Mouse (Mus musculus) midbrain, embryonic 14.5 days (tissue): Measurements from ENCODE around the gene Oscp1. TPM values are rescaled to one million over a fixed set of nuclear protein-coding genes. Genes with fewer than 3 reads are reported as not detected.

Source experiments
- ATAC-seq: fragments of 200-750 bp; cut with Nextera tagmentation; 2 replicates; pipeline ENCODE4 v1.8.0; 2017; ENCODE audit warnings: moderate number of reproducible peaks, moderate library complexity; ENCODE audit not compliant: low FRiP score, low TSS enrichment
- DNase-seq: peaks from one replicate; pipeline ENCODE4 v3.0.0-alpha.2; 2015
- H3K27ac ChIP-seq: fragments of 300-500 bp; sonication (generic); replicated peaks from 2 replicates; pipeline ENCODE4 v1.5.1; 2014; ENCODE audit warnings: mild to moderate bottlenecking, low read depth, low read length, moderate library complexity
- H3K27me3 ChIP-seq: fragments of 300-500 bp; sonication (generic); 2 replicates; pipeline ENCODE4 v1.6.1; 2014; ENCODE audit warnings: low read length, control low read depth, mixed read lengths; ENCODE audit not compliant: control insufficient read depth, insufficient read depth
- H3K36me3 ChIP-seq: fragments of 300-500 bp; sonication (generic); 2 replicates; pipeline ENCODE4 v1.6.1; 2014; ENCODE audit warnings: low read length, control low read depth; ENCODE audit not compliant: control insufficient read depth, insufficient read depth
- H3K4me1 ChIP-seq: fragments of 300-500 bp; sonication (generic); 2 replicates; pipeline ENCODE4 v1.6.1; 2014; ENCODE audit warnings: mild to moderate bottlenecking, antibody characterized with exemption, low read length, control low read depth; ENCODE audit not compliant: control insufficient read depth, insufficient read depth
- H3K4me2 ChIP-seq: fragments of 300-500 bp; sonication (generic); 2 replicates; pipeline ENCODE4 v1.6.1; 2014; ENCODE audit warnings: mild to moderate bottlenecking, low read length, moderate library complexity
- H3K4me3 ChIP-seq: fragments of 300-500 bp; sonication (generic); replicated peaks from 2 replicates; pipeline ENCODE4 v1.5.1; 2014; ENCODE audit warnings: low read depth, low read length
- H3K9ac ChIP-seq: fragments of 300-500 bp; sonication (generic); replicated peaks from 2 replicates; pipeline ENCODE4 v1.6.1; 2014; ENCODE audit warnings: mild to moderate bottlenecking, low read length, moderate library complexity
- H3K9me3 ChIP-seq: fragments of 300-500 bp; sonication (generic); 2 replicates; pipeline ENCODE4 v1.6.1; 2016; ENCODE audit warnings: low read length, control low read depth, mixed read lengths; ENCODE audit not compliant: control insufficient read depth
- WGBS: fragments of 180-500 bp; shearing (Covaris S2); extraction: QIAGEN DNeasy Blood & Tissue Kit; methylation state at CpG from one replicate; pipeline ENCODE4 v1.1.7; 2014; 5-methylcytosine and 5-hydroxymethylcytosine counted together
- polyA plus RNA-seq: library from polyadenylated mRNA; unstranded; fragments of >200 nt; fragmentation: Nextera tagmentation; extraction: Ambion mirVana; gene quantifications from 2 replicates; pipeline ENCODE4 v1.2.1, GENCODE M21; 2014

Gene Oscp1
- polyA plus RNA-seq, 1 experiment from 2014 or later, result 34.0 TPM

DNA sequence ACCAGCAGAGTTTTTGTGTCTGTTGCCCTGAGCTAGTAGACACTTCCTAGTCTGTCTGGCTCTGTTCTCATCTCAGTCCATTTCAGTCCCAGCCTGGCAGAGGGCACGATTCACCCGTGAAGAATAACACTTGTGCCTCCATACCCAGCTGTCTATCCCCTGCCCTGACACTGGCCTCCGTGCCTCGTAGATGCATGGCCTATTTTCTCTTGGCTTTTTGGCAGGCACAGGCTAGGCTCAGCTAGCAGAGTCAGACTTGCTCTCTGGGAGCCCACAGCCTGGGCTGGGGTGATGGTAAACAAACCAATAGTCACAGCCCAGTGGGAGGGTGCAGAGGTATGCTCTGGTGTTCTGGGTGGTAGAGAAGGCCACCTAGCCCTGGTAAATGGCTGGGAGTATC is 54.9 kb downstream of the Oscp1 start:
- H3K36me3 ChIP-seq, result peaks cover 8% of the 10 kb centered on the region; the same call in 1 of the 2 replicates
- ATAC-seq (no peak), DNase-seq (no peak)
- peaks cover 27% of the 10 kb centered on the region for H3K4me1 ChIP-seq
- H3K27ac ChIP-seq, result no peak overlapping the region
- H3K4me2 ChIP-seq, result no peak overlapping the region
- WGBS, result 79% methylated on average over 4 of the region's 4 CpGs
- no peak overlapping the region for H3K4me3 ChIP-seq
- H3K9ac ChIP-seq, result no peak overlapping the region
- no peaks in the 10 kb centered on the region for H3K9me3 ChIP-seq
- H3K27me3 ChIP-seq, result no peaks in the 10 kb centered on the region

DNA sequence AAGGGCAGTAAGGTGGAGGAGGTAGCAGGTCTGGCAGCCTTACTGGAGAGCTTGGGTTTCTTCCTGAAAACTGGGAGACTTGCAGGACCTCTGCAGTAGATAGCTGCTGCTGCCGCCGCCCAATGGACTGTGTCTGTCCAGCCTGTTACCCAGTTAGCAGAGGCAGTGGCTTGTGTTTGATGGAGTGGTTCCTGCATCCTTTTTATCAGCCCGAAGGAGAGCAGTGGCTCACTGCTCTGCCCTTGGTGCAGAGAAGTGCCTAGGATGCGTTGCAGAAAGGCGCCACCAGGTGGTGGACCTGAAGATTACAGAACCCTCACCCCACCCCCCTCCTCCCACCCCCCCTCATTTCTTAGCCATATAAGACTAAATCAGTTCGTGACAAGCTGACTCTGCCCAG is 55.6 kb downstream of the Oscp1 start:
- Histone ChIP-seq H3K4me2 (no peak overlapping the region), H3K4me3 (no peak overlapping the region), H3K27ac (no peak overlapping the region), H3K36me3 (peaks cover 8% of the 10 kb centered on the region; the same call in 1 of the 2 replicates), H3K27me3 (no peaks in the 10 kb centered on the region), H3K9ac (no peak overlapping the region), H3K4me1 (peaks cover 20% of the 10 kb centered on the region), H3K9me3 (no peaks in the 10 kb centered on the region)
- 21% methylated on average over 6 of the region's 6 CpGs for WGBS
- ATAC-seq (no peak), DNase-seq (peak; percentile 61)

DNA sequence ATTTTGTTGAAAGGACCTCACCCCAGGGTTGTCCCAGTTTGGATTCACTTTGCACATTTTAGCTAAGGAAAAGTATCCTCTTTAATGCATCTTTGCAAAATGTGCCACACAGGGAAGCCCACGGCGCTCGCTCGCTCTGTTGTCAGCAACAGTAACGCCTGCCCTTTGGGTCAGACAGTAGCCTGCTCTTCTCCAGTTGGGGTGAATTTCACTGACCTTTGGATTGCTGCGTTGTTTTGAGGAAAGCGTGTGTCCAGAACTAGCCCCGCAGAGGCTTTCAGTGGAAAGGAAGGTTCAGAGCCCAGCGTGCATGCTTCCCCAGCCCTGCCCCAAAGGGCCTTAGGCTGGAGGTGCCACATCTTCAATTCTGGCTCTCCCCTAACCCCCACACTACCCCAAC is 57.0 kb downstream of the Oscp1 start:
- Histone ChIP-seq H3K36me3 (peaks cover 8% of the 10 kb centered on the region; the same call in 1 of the 2 replicates), H3K9ac (no peak overlapping the region), H3K27ac (no peak overlapping the region), H3K27me3 (no peaks in the 10 kb centered on the region), H3K4me2 (no peak overlapping the region), H3K4me3 (no peak overlapping the region), H3K9me3 (no peaks in the 10 kb centered on the region), H3K4me1 (peaks cover 10% of the 10 kb centered on the region)
- DNase-seq (no peak), ATAC-seq (no peak)
- 93% methylated on average over 9 of the region's 9 CpGs for whole genome bisulfite sequencing

DNA sequence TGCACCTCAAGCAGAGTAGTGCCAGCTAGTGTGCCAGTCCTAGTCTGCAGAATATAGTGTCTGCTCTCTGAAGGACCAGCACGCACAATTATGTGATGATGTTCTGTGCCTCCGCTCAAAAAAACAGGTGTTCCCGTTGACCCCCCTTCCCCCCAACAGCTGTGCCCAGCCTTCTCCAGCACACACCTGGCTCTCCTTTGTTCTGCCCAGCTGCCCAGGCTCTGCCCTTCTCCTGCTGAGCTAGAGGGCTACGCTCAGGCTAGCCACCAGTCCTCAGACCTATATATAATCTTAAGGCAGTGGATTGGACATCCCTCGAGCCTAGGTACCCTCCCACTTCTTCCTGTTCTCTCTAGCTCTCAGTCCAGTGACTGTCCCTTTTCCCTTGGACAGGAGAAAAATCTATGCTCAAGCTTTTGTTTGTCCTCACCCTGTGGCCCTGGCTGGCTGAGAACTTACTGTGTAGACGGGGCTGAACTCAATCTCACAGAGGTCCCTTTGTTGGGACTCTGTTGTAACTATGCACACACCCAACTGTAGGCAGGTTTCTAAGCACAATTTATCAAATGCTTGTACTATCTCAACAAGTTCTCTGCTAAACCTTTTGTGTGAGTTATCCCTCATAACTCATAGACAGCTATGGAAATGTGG is 57.6 kb downstream of the Oscp1 start:
- no peak overlapping the region for H3K9ac ChIP-seq
- WGBS, result 78% methylated on average over 6 of the region's 6 CpGs
- no peak overlapping the region for H3K4me2 ChIP-seq
- no peaks in the 10 kb centered on the region for H3K27me3 ChIP-seq
- H3K9me3 ChIP-seq, result no peaks in the 10 kb centered on the region
- ATAC-seq (no peak), DNase-seq (no peak)
- peaks cover 9% of the 10 kb centered on the region; the same call in 1 of the 2 replicates for H3K36me3 ChIP-seq
- H3K4me3 ChIP-seq, result no peak overlapping the region
- peaks cover 5% of the 10 kb centered on the region for H3K4me1 ChIP-seq
- H3K27ac ChIP-seq, result no peak overlapping the region

DNA sequence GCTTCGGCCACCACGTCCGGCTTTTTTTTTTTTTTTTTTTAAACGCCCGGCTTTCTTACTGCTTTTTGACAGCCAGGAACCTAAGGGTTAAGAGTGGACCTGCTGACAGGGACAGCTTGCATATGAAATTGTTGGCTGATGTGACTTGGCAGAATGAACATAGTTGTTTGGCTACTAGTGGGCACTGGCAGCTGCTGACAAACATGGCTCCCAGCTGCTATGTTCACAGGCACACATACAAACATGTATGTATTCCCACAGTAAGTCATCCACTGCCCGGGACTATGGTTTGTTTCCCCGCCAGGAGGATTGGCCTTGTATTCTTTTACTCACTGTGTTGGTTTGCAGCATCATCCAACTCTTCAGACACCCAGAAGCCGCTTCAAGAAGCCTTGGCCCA is 58.8 kb downstream of the Oscp1 start:
- no peak overlapping the region for H3K27ac ChIP-seq
- WGBS, result 83% methylated on average over 8 of the region's 8 CpGs
- no peaks in the 10 kb centered on the region for H3K4me1 ChIP-seq
- no peak overlapping the region for H3K4me2 ChIP-seq
- H3K4me3 ChIP-seq, result no peak overlapping the region
- ATAC-seq, result no peak
- no peak for DNase-seq
- H3K9ac ChIP-seq, result no peak overlapping the region
- H3K36me3 ChIP-seq, result peaks cover 17% of the 10 kb centered on the region; the same call in 1 of the 2 replicates
- H3K27me3 ChIP-seq, result no peaks in the 10 kb centered on the region
- peaks cover 7% of the 10 kb centered on the region for H3K9me3 ChIP-seq

DNA sequence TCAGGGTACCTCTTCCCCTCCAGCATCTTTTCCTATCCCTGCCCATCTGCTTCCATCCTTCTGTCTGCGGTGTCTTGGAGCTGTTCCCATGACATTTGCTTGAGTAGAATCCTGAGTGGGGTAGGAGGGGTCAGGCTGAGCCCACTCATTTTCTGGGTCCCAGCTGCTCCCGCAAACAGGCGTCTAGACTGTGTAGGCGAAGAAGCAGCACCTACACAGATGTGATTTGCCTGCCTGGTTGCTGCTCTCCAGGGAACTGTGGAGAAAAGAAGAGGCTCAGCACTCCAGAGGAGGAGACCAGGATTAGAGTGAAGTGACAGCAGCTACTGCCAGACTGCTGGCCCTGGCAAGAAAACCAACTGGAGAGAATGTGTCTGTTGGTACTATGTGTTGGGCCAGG is 60.3 kb downstream of the Oscp1 start:
- no peaks in the 10 kb centered on the region for H3K4me1 ChIP-seq
- H3K27ac ChIP-seq, result no peak overlapping the region
- 0 out of 2 replicates have a peak overlapping the region, but pooled peaks have one; percentile 17 for H3K9ac ChIP-seq
- peaks cover 7% of the 10 kb centered on the region for H3K9me3 ChIP-seq
- H3K36me3 ChIP-seq, result peaks cover 18% of the 10 kb centered on the region; the same call in 1 of the 2 replicates
- no peak overlapping the region for H3K4me3 ChIP-seq
- ATAC-seq (no peak), DNase-seq (no peak)
- WGBS, result 79% methylated on average over 4 of the region's 4 CpGs
- no peak overlapping the region for H3K4me2 ChIP-seq
- H3K27me3 ChIP-seq, result no peaks in the 10 kb centered on the region

DNA sequence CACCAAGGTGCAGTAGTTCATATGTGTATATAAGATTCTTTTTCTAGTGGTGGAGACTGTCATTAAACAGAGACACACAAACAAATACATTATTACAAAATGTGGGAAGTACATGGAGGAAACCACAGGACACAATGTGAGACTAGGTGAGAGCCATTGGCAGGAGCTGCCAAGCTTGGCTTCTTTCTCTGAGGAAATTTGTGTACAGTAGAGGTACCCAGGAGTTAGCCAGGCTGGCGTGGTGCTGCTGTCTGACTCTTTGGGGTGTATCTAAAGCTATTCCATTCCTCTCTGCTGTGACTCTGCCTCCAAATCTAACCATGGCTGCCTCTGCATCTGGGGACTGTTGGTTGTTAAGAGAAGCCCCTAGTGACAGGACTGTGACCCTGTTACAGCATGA is 60.7 kb downstream of the Oscp1 start:
- no peak overlapping the region for H3K4me3 ChIP-seq
- no peak overlapping the region for H3K9ac ChIP-seq
- DNase-seq, result no peak
- H3K9me3 ChIP-seq, result peaks cover 7% of the 10 kb centered on the region
- H3K27me3 ChIP-seq, result no peaks in the 10 kb centered on the region
- no peaks in the 10 kb centered on the region for H3K4me1 ChIP-seq
- WGBS, result 95% methylated on average over 1 of the region's 1 CpGs
- no peak overlapping the region for H3K4me2 ChIP-seq
- H3K27ac ChIP-seq, result no peak overlapping the region
- H3K36me3 ChIP-seq, result peaks cover 21% of the 10 kb centered on the region; the same call in 1 of the 2 replicates
- no peak for ATAC-seq

DNA sequence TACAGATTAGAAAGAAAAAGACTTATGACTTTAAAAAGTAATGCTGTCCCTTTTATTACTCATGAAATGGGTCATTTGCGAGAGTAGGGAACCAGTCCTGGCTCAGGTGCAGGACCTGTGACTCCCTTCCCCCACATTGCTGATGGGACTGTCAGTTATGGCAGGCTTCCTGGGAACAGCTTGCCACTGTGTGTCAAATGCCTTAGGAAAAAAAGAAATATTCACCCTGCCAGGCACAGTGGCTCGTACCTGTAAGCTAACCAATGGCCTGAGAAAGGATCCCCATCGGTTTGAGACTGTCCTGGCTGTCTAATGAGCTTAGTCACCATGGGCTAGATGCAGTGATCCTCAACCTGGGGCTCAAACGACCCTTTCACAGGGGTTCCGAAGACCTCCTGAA is 61.7 kb downstream of the Oscp1 start:
- Histone ChIP-seq H3K27me3 (no peaks in the 10 kb centered on the region), H3K27ac (no peak overlapping the region), H3K4me3 (no peak overlapping the region), H3K4me2 (no peak overlapping the region), H3K4me1 (no peaks in the 10 kb centered on the region), H3K36me3 (peaks cover 31% of the 10 kb centered on the region), H3K9ac (no peak overlapping the region), H3K9me3 (peaks cover 7% of the 10 kb centered on the region)
- ATAC-seq (no peak), DNase-seq (no peak)
- 92% methylated on average over 5 of the region's 5 CpGs for WGBS

DNA sequence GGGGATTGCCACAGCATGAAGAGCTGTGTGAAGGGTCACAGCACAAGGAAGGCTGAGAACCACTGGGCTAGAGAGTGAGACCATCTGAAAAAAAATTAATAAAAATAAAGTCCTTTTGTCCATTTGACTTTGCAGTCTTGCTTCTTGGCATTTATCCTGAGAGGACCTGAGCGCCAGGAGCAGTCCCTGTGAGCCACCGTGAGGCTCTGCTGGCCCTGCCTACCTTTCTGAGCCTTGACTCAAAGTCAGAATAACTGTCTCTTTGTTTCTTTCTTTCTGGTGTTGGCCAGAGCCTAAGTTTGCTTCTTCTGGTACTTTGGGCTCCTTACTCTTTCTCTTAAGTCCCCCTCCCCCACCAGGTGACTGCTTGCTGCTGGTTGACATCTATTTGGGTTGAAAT is 62.1 kb downstream of the Oscp1 start:
- Histone ChIP-seq H3K4me1 (no peaks in the 10 kb centered on the region), H3K4me2 (no peak overlapping the region), H3K27me3 (no peaks in the 10 kb centered on the region), H3K4me3 (no peak overlapping the region), H3K9me3 (peaks cover 7% of the 10 kb centered on the region), H3K9ac (no peak overlapping the region), H3K36me3 (peaks cover 36% of the 10 kb centered on the region), H3K27ac (no peak overlapping the region)
- WGBS, result 98% methylated on average over 2 of the region's 2 CpGs
- DNase-seq, result no peak
- ATAC-seq, result no peak
